Mouse (Mus musculus): Measurements from ENCODE around the gene Pcnx2. TPM values are rescaled to one million over a fixed set of nuclear protein-coding genes. Genes with fewer than 3 reads are reported as not detected.

Pcnx2 gene
- polyA plus RNA-seq, 1 experiment from 2014 or later: 0.15 TPM

GRCm38 (mm10) chr8:125777478-125778164 lies 120.5 kb downstream of the Pcnx2 start:
- no peak overlapping the region for H3K9ac ChIP-seq
- no peaks in the 10 kb centered on the region for H3K9me3 ChIP-seq (replicated peaks)
- no peak overlapping the region for H3K27ac ChIP-seq
- H3K36me3 ChIP-seq: no peaks in the 10 kb centered on the region
- 55% methylated on average over 12 of the region's 12 CpGs for WGBS
- H3K4me1 ChIP-seq (replicated peaks): no peaks in the 10 kb centered on the region
- ATAC-seq (replicated peaks; ENCODE audit: insufficient number of reproducible peaks, insufficient read depth, low FRiP score, low read depth): no peak
- H3K4me2 ChIP-seq: no peak overlapping the region
- H3K4me3 ChIP-seq: no peak overlapping the region
- H3K27me3 ChIP-seq: no peaks in the 10 kb centered on the region

GRCm38 (mm10) chr8:125776800-125777199 lies 121.3 kb downstream of the Pcnx2 start:
- Histone ChIP-seq H3K9ac (no peak overlapping the region), H3K27ac (no peak overlapping the region), H3K4me1 (replicated peaks) (no peaks in the 10 kb centered on the region), H3K4me2 (no peak overlapping the region), H3K36me3 (no peaks in the 10 kb centered on the region), H3K4me3 (no peak overlapping the region), H3K27me3 (no peaks in the 10 kb centered on the region), H3K9me3 (replicated peaks) (no peaks in the 10 kb centered on the region)
- ATAC-seq (replicated peaks; ENCODE audit: insufficient number of reproducible peaks, insufficient read depth, low FRiP score, low read depth): no peak
- WGBS: 58% methylated on average over 6 of the region's 6 CpGs

GRCm38 (mm10) chr8:125776314-125776713 lies 121.8 kb downstream of the Pcnx2 start:
- Histone ChIP-seq H3K4me1 (replicated peaks) (no peaks in the 10 kb centered on the region), H3K27me3 (no peaks in the 10 kb centered on the region), H3K9me3 (replicated peaks) (no peaks in the 10 kb centered on the region), H3K4me2 (no peak overlapping the region), H3K36me3 (no peaks in the 10 kb centered on the region), H3K27ac (no peak overlapping the region), H3K9ac (no peak overlapping the region), H3K4me3 (no peak overlapping the region)
- ATAC-seq (replicated peaks; ENCODE audit: insufficient number of reproducible peaks, insufficient read depth, low FRiP score, low read depth): no peak
- WGBS: 93% methylated on average over 3 of the region's 3 CpGs

GRCm38 (mm10) chr8:125775031-125775430 lies 123.1 kb downstream of the Pcnx2 start:
- ATAC-seq (replicated peaks; ENCODE audit: insufficient number of reproducible peaks, insufficient read depth, low FRiP score, low read depth): no peak
- Histone ChIP-seq H3K36me3 (no peaks in the 10 kb centered on the region), H3K4me3 (no peak overlapping the region), H3K9ac (no peak overlapping the region), H3K27ac (no peak overlapping the region), H3K4me2 (no peak overlapping the region), H3K4me1 (replicated peaks) (no peaks in the 10 kb centered on the region), H3K9me3 (replicated peaks) (no peaks in the 10 kb centered on the region), H3K27me3 (no peaks in the 10 kb centered on the region)
- 69% methylated on average over 3 of the region's 3 CpGs for WGBS

- Histone ChIP-seq H3K4me1 (replicated peaks) (no peaks in the 10 kb centered on the region), H3K4me3 (no peak overlapping the region), H3K9me3 (replicated peaks) (no peaks in the 10 kb centered on the region), H3K27me3 (no peaks in the 10 kb centered on the region), H3K36me3 (no peaks in the 10 kb centered on the region), H3K4me2 (no peak overlapping the region), H3K9ac (no peak overlapping the region), H3K27ac (no peak overlapping the region)
- ATAC-seq (replicated peaks; ENCODE audit: insufficient number of reproducible peaks, insufficient read depth, low FRiP score, low read depth): no peak
- WGBS: 63% methylated on average over 7 of the region's 7 CpGs
Observed at GRCm38 (mm10) chr8:125773281-125773803, 124.8 kb downstream of the Pcnx2 start.

- H3K4me2 ChIP-seq: no peak overlapping the region
- no peaks in the 10 kb centered on the region for H3K9me3 ChIP-seq (replicated peaks)
- no peaks in the 10 kb centered on the region for H3K36me3 ChIP-seq
- H3K9ac ChIP-seq: no peak overlapping the region
- H3K27ac ChIP-seq: no peak overlapping the region
- ATAC-seq (replicated peaks; ENCODE audit: insufficient number of reproducible peaks, insufficient read depth, low FRiP score, low read depth): no peak
- no peak overlapping the region for H3K4me3 ChIP-seq
- WGBS: 38% methylated on average over 2 of the region's 2 CpGs
- no peaks in the 10 kb centered on the region for H3K4me1 ChIP-seq (replicated peaks)
- no peaks in the 10 kb centered on the region for H3K27me3 ChIP-seq
Observed at GRCm38 (mm10) chr8:125772300-125772699, 125.8 kb downstream of the Pcnx2 start.

- Histone ChIP-seq H3K9me3 (replicated peaks) (no peaks in the 10 kb centered on the region), H3K9ac (no peak overlapping the region), H3K4me2 (no peak overlapping the region), H3K36me3 (no peaks in the 10 kb centered on the region), H3K27ac (no peak overlapping the region), H3K4me1 (replicated peaks) (no peaks in the 10 kb centered on the region), H3K27me3 (no peaks in the 10 kb centered on the region), H3K4me3 (no peak overlapping the region)
- no peak for ATAC-seq (replicated peaks; ENCODE audit: insufficient number of reproducible peaks, insufficient read depth, low FRiP score, low read depth)
- WGBS: 80% methylated on average over 10 of the region's 10 CpGs
Observed at GRCm38 (mm10) chr8:125768079-125768478, 130.0 kb downstream of the Pcnx2 start.

GRCm38 (mm10) chr8:125763066-125763786 lies 134.9 kb downstream of the Pcnx2 start:
- H3K36me3 ChIP-seq: no peaks in the 10 kb centered on the region
- H3K27ac ChIP-seq: no peak overlapping the region
- 89% methylated on average over 16 of the region's 16 CpGs for WGBS
- H3K4me2 ChIP-seq: no peak overlapping the region
- no peak overlapping the region for H3K4me3 ChIP-seq
- no peak overlapping the region for H3K9ac ChIP-seq
- no peak for ATAC-seq (replicated peaks; ENCODE audit: insufficient number of reproducible peaks, insufficient read depth, low FRiP score, low read depth)
- no peaks in the 10 kb centered on the region for H3K4me1 ChIP-seq (replicated peaks)
- H3K9me3 ChIP-seq (replicated peaks): no peaks in the 10 kb centered on the region
- no peaks in the 10 kb centered on the region for H3K27me3 ChIP-seq

- no peak overlapping the region for H3K27ac ChIP-seq
- H3K9ac ChIP-seq: no peak overlapping the region
- H3K4me3 ChIP-seq: no peak overlapping the region
- ATAC-seq (replicated peaks; ENCODE audit: insufficient number of reproducible peaks, insufficient read depth, low FRiP score, low read depth): no peak
- H3K27me3 ChIP-seq: no peaks in the 10 kb centered on the region
- H3K4me1 ChIP-seq (replicated peaks): peaks cover 21% of the 10 kb centered on the region
- no peaks in the 10 kb centered on the region for H3K9me3 ChIP-seq (replicated peaks)
- no peak overlapping the region for H3K4me2 ChIP-seq
- no peaks in the 10 kb centered on the region for H3K36me3 ChIP-seq
- WGBS: 50% methylated on average over 10 of the region's 10 CpGs
Observed at GRCm38 (mm10) chr8:125759022-125759421, 139.1 kb downstream of the Pcnx2 start.

GRCm38 (mm10) chr8:125757106-125757496 lies 141.0 kb downstream of the Pcnx2 start:
- H3K4me1 ChIP-seq (replicated peaks): peaks cover 21% of the 10 kb centered on the region
- no peak overlapping the region for H3K4me3 ChIP-seq
- 24% methylated on average over 1 of the region's 1 CpGs for WGBS
- H3K4me2 ChIP-seq: no peak overlapping the region
- H3K27ac ChIP-seq: peak overlapping the region; percentile 31; the same call in 1 of the 2 replicates
- no peaks in the 10 kb centered on the region for H3K9me3 ChIP-seq (replicated peaks)
- no peaks in the 10 kb centered on the region for H3K36me3 ChIP-seq
- no peak overlapping the region for H3K9ac ChIP-seq
- H3K27me3 ChIP-seq: no peaks in the 10 kb centered on the region
- no peak for ATAC-seq (replicated peaks; ENCODE audit: insufficient number of reproducible peaks, insufficient read depth, low FRiP score, low read depth)

- Histone ChIP-seq H3K4me2 (0 out of 2 replicates have a peak overlapping the region, but pooled peaks have one; percentile 12), H3K9ac (no peak overlapping the region), H3K27ac (peak overlapping the region; percentile 31), H3K36me3 (no peaks in the 10 kb centered on the region), H3K4me3 (no peak overlapping the region), H3K27me3 (no peaks in the 10 kb centered on the region), H3K4me1 (replicated peaks) (peaks cover 21% of the 10 kb centered on the region), H3K9me3 (replicated peaks) (no peaks in the 10 kb centered on the region)
- 36% methylated on average over 9 of the region's 9 CpGs for WGBS
- peak; percentile 24; the same call in 1 of the 2 replicates for ATAC-seq (replicated peaks; ENCODE audit: insufficient number of reproducible peaks, insufficient read depth, low FRiP score, low read depth)
Observed at GRCm38 (mm10) chr8:125756391-125757105, 141.6 kb downstream of the Pcnx2 start.

Data from heart, embryonic 15.5 days (tissue).